In the genomic region with DNA sequence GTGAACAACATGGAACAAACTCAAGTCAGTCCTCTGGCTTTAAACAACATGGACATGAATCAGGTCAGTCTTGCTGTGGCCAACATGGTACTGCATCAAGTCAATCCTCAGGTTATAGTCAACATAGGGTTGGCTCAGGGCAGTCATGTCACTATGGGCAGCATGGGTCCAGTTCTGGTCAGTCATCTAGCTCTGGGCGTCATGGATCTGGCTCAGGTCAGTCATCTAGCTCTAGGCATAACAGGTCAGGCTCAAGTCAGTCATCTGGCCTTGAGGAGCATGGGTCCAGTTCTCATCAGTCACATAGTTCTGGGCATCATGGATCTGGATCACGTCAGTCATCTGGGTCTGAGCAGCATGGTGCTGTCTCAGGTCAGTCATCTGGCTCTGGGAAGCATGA, we compare ENCODE assay signal across 30 mouse cellular contexts. TPM values are rescaled to one million over a fixed set of nuclear protein-coding genes. Genes with fewer than 3 reads are reported as not detected.
"Had no signal": no experiment of that assay in that cellular context is flagged by ENCODE, and none has a peak within 500 bp of the region (broad histone marks: within the 10 kb centered on the region; RNA-seq: fewer than 3 reads in every experiment).

No protein-coding gene starts in this region.

- H3K4me1 ChIP-seq: limb, embryonic 12.5 days; liver, embryonic 12.5 days; liver, embryonic 15.5 days; midbrain, embryonic 10.5 days; stomach, embryonic 15.5 days had no signal

- H3K9ac ChIP-seq: limb, embryonic 12.5 days; liver, embryonic 12.5 days; liver, embryonic 15.5 days; stomach, embryonic 15.5 days had no signal

- H3K36me3 ChIP-seq: limb, embryonic 12.5 days; liver, embryonic 12.5 days; liver, embryonic 15.5 days; midbrain, embryonic 10.5 days; stomach, embryonic 15.5 days had no signal

- H3K4me2 ChIP-seq: limb, embryonic 12.5 days; liver, embryonic 12.5 days; liver, embryonic 15.5 days; stomach, embryonic 15.5 days had no signal

- H3K4me3 ChIP-seq: left cerebral cortex, adult 2 months; limb, embryonic 12.5 days; liver, embryonic 12.5 days; liver, embryonic 15.5 days; midbrain, embryonic 10.5 days; stomach, embryonic 15.5 days had no signal

- H3K9me3 ChIP-seq: stomach, embryonic 15.5 days had no signal

- H3K27ac ChIP-seq: left cerebral cortex, adult 2 months; limb, embryonic 12.5 days; liver, embryonic 12.5 days; liver, embryonic 15.5 days; midbrain, embryonic 10.5 days; stomach, embryonic 15.5 days had no signal

- DNase-seq: kidney, adult 18-20 months; kidney, postnatal 10 days; kidney, postnatal 36 days; layer of hippocampus, postnatal 36 days; liver; lung, adult 18-20 months; lung, postnatal 14 days; lung, postnatal 4 days; right cerebral cortex, adult 18-20 months; right cerebral cortex, postnatal 14 days; spleen, adult 18-20 months; thymus, postnatal 25 days had no signal

- H3K27me3 ChIP-seq: limb, embryonic 12.5 days; liver, embryonic 12.5 days; liver, embryonic 15.5 days; stomach, embryonic 15.5 days had no signal

- ATAC-seq: intestine, embryonic 16.5 days; liver, embryonic 12.5 days had no signal

RNA-seq across cellular contexts. Expression of a gene that starts 4.9 kb away (rescaled TPM):
- total RNA-seq: layer of hippocampus, adult 8-10 months; layer of hippocampus, postnatal 10 days; layer of hippocampus, postnatal 36 days; left cerebral cortex, adult 2 months; left cerebral cortex, postnatal 10 days; left cerebral cortex, postnatal 36 days; megakaryocyte progenitor cell, adult 5-6 weeks had no signal
- polyA plus RNA-seq: intestine, embryonic 16.5 days; kidney, embryonic 14.5 days; limb, embryonic 12.5 days; liver, embryonic 12.5 days; liver, embryonic 15.5 days; lung, embryonic 16.5 days; midbrain, embryonic 10.5 days; midbrain, postnatal 0 days; neural tube, embryonic 11.5 days; neural tube, embryonic 14.5 days; stomach, embryonic 15.5 days; thymus, postnatal 0 days had no signal

RNA-seq across cellular contexts. Expression of a gene that starts 57.4 kb away (rescaled TPM):
- total RNA-seq: layer of hippocampus, adult 8-10 months; layer of hippocampus, postnatal 10 days; layer of hippocampus, postnatal 36 days; left cerebral cortex, adult 2 months; left cerebral cortex, postnatal 10 days; left cerebral cortex, postnatal 36 days; megakaryocyte progenitor cell, adult 5-6 weeks had no signal
- polyA plus RNA-seq: intestine, embryonic 16.5 days; kidney, embryonic 14.5 days; limb, embryonic 12.5 days; liver, embryonic 12.5 days; liver, embryonic 15.5 days; lung, embryonic 16.5 days; midbrain, embryonic 10.5 days; midbrain, postnatal 0 days; neural tube, embryonic 11.5 days; neural tube, embryonic 14.5 days had no signal
